Mouse (Mus musculus): ENCODE measurements around the gene St6galnac6.

- no peak for TF ChIP-seq POLR2A (IDR thresholded peaks at IDR 0.05; ENCODE audit: low read depth, low read length)
- no peak for TF ChIP-seq CTCF (IDR thresholded peaks at IDR 0.05; ENCODE audit: borderline replicate concordance, insufficient read depth, low read length)
Observed at GRCm38 (mm10) chr2:32568941-32569340, 30.6 kb upstream of the St6galnac6 start.

Measured in embryonic fibroblast, embryonic 13.5 days (primary cell).